Mouse (Mus musculus) liver, embryonic 13.5 days (tissue): ENCODE results near the gene Mettl15. TPM values are rescaled to one million over a fixed set of nuclear protein-coding genes. Genes with fewer than 3 reads are reported as not detected.

Experiments
- microRNA-seq: library from miRNA; unstranded; fragments of <30 nt; microRNA quantifications from one replicate; pipeline ENCODE4, GENCODE M21; 2016
- polyA plus RNA-seq: library from polyadenylated mRNA; unstranded; fragments of >200 nt; fragmentation: Nextera tagmentation; extraction: Ambion mirVana; gene quantifications from 2 replicates; pipeline ENCODE4 v1.2.1, GENCODE M21; 2015

Gene Mettl15
- polyA plus RNA-seq, 1 experiment from 2014 or later = 7.0 TPM

Small RNA genes lying within 50 kb of the gene (microRNA-seq; reads per million reads assigned to microRNA genes)
- not detected for gene Gm24115

Other genes starting within 250 kb of the Mettl15 start
- gene Kif18a, start within 50 bp of the Mettl15 start, polyA plus RNA-seq = 26.2 and 34.8 TPM in 2 replicates